Mouse (Mus musculus): ENCODE results near the gene Lactbl1. TPM values are rescaled to one million over a fixed set of nuclear protein-coding genes. Genes with fewer than 3 reads are reported as not detected.

The Lactbl1 gene
- polyA plus RNA-seq, 1 experiment from 2014 or later = not detected

GRCm38 (mm10) chr4:136680641-136681040 lies 58.2 kb downstream of the Lactbl1 start:
- Histone ChIP-seq H3K9ac (ENCODE audit: low read depth, low read length) (no peak overlapping the region), H3K4me1 (ENCODE audit: control insufficient read depth, insufficient read depth, low read length) (0 out of 2 replicates have a peak, but pooled peaks cover 5% of the 10 kb centered on the region), H3K4me3 (ENCODE audit: low read depth, low read length) (no peak overlapping the region), H3K36me3 (ENCODE audit: control insufficient read depth, insufficient read depth, low read length) (0 out of 2 replicates have a peak, but pooled peaks cover 5% of the 10 kb centered on the region), H3K27me3 (replicated peaks; ENCODE audit: control insufficient read depth, insufficient read depth, low read length) (no peaks in the 10 kb centered on the region), H3K4me2 (ENCODE audit: low read depth, low read length) (no peak overlapping the region), H3K9me3 (ENCODE audit: control insufficient read depth, low read length) (no peaks in the 10 kb centered on the region), H3K27ac (replicated peaks; ENCODE audit: low read depth, low read length) (peak overlapping the region; percentile 24; the same call in 1 of the 2 replicates)
- DNase-seq (ENCODE audit: low spot score) = peak; percentile 57
- 41% methylated on average over 14 of the region's 14 CpGs for WGBS
- peak; percentile 24; the same call in 1 of the 2 replicates for ATAC-seq (ENCODE audit: low read depth)

DNA sequence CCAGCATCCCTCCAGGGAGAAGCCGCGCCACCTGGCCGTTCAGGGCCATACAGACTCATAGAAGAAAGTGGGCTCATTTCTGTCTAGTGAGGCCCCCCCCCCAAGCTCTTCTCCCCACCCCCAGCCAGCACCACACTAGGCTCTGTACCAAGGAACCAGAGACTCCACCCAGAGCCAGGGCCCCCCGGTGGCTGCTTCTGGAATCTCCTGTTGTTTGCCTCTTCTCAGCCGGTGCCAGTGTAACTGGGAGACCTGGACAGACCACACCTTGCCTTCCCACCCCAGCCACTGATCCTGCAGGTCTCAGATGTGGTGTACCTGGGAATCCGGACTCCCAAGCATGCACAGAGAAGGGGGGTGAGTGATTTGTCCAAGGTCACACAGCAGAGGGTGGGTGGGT lies 62.1 kb downstream of the Lactbl1 start:
- Histone ChIP-seq H3K27me3 (replicated peaks; ENCODE audit: control insufficient read depth, insufficient read depth, low read length) (no peaks in the 10 kb centered on the region), H3K4me2 (ENCODE audit: low read depth, low read length) (no peak overlapping the region), H3K4me3 (ENCODE audit: low read depth, low read length) (no peak overlapping the region), H3K9me3 (ENCODE audit: control insufficient read depth, low read length) (no peaks in the 10 kb centered on the region), H3K27ac (replicated peaks; ENCODE audit: low read depth, low read length) (no peak overlapping the region), H3K4me1 (ENCODE audit: control insufficient read depth, insufficient read depth, low read length) (0 out of 2 replicates have a peak, but pooled peaks cover 6% of the 10 kb centered on the region), H3K9ac (ENCODE audit: low read depth, low read length) (no peak overlapping the region), H3K36me3 (ENCODE audit: control insufficient read depth, insufficient read depth, low read length) (0 out of 2 replicates have a peak, but pooled peaks cover 5% of the 10 kb centered on the region)
- ATAC-seq (ENCODE audit: low read depth) = no peak
- 78% methylated on average over 6 of the region's 6 CpGs for WGBS
- DNase-seq (ENCODE audit: low spot score) = no peak

DNA sequence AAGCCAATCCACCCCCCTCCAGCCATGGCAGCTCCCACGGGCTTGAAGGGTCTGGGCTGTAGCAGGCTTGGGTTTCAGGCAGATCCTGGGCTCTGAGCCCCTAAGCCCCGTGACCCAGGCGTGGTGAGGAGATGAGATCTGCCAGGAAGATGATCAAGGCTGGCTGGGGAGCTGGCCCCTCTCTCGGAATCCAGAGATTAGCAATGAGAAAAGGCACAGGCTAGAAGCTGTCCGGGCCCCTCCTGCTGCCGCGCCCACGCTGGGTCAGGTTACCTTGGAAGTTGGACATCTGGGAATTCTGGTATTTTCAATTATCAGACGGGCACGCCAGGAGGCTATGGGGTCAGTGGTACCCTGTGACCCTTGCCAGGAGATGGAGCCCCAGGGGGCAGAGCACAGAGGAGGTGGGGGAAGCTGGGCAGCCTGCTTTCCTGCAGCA lies 63.0 kb downstream of the Lactbl1 start:
- Histone ChIP-seq H3K36me3 (ENCODE audit: control insufficient read depth, insufficient read depth, low read length) (peaks cover 14% of the 10 kb centered on the region; the same call in 1 of the 2 replicates), H3K4me3 (ENCODE audit: low read depth, low read length) (no peak overlapping the region), H3K9me3 (ENCODE audit: control insufficient read depth, low read length) (no peaks in the 10 kb centered on the region), H3K9ac (ENCODE audit: low read depth, low read length) (no peak overlapping the region), H3K4me2 (ENCODE audit: low read depth, low read length) (no peak overlapping the region), H3K4me1 (ENCODE audit: control insufficient read depth, insufficient read depth, low read length) (0 out of 2 replicates have a peak, but pooled peaks cover 6% of the 10 kb centered on the region), H3K27ac (replicated peaks; ENCODE audit: low read depth, low read length) (no peak overlapping the region), H3K27me3 (replicated peaks; ENCODE audit: control insufficient read depth, insufficient read depth, low read length) (no peaks in the 10 kb centered on the region)
- ATAC-seq (ENCODE audit: low read depth) = peak; percentile 53
- peak; percentile 63 for DNase-seq (ENCODE audit: low spot score)
- WGBS = 21% methylated on average over 10 of the region's 10 CpGs

GRCm38 (mm10) chr4:136688113-136688512 lies 65.7 kb downstream of the Lactbl1 start:
- Histone ChIP-seq H3K4me1 (ENCODE audit: control insufficient read depth, insufficient read depth, low read length) (0 out of 2 replicates have a peak, but pooled peaks cover 6% of the 10 kb centered on the region), H3K9me3 (ENCODE audit: control insufficient read depth, low read length) (no peaks in the 10 kb centered on the region), H3K4me3 (ENCODE audit: low read depth, low read length) (no peak overlapping the region), H3K9ac (ENCODE audit: low read depth, low read length) (no peak overlapping the region), H3K27ac (replicated peaks; ENCODE audit: low read depth, low read length) (no peak overlapping the region), H3K4me2 (ENCODE audit: low read depth, low read length) (no peak overlapping the region), H3K27me3 (replicated peaks; ENCODE audit: control insufficient read depth, insufficient read depth, low read length) (no peaks in the 10 kb centered on the region), H3K36me3 (ENCODE audit: control insufficient read depth, insufficient read depth, low read length) (peaks cover 36% of the 10 kb centered on the region)
- ATAC-seq (ENCODE audit: low read depth) (no peak), DNase-seq (ENCODE audit: low spot score) (no peak)
- WGBS = 59% methylated on average over 4 of the region's 4 CpGs

Small RNA genes lying within 50 kb of the gene (microRNA-seq; reads per million reads assigned to microRNA genes)
- gene Gm22180 (ENCODE audit: borderline number of aligned reads) = not detected

Other genes starting within 250 kb of the Lactbl1 start
- gene Htr1d, start 199.1 kb upstream of the Lactbl1 start, polyA plus RNA-seq (2014; fragmentation: Nextera tagmentation; extraction: Ambion mirVana) = 1.2 and 1.4 TPM in 2 replicates
- 0.42 TPM in 2 replicates for gene 6030445D17Rik, start 160.4 kb upstream of the Lactbl1 start, polyA plus RNA-seq (2014; fragmentation: Nextera tagmentation; extraction: Ambion mirVana)
- 83.4 and 99.5 TPM in 2 replicates for gene Luzp1, start 152.9 kb upstream of the Lactbl1 start, polyA plus RNA-seq (2014; fragmentation: Nextera tagmentation; extraction: Ambion mirVana)
- gene Kdm1a, start 19.9 kb upstream of the Lactbl1 start, polyA plus RNA-seq (2014; fragmentation: Nextera tagmentation; extraction: Ambion mirVana) = 48.6 and 54.1 TPM in 2 replicates
- gene Tex46, start 12.2 kb upstream of the Lactbl1 start, polyA plus RNA-seq (2014; fragmentation: Nextera tagmentation; extraction: Ambion mirVana) = not detected in 2 replicates
- gene Ephb2, start 213.4 kb downstream of the Lactbl1 start, polyA plus RNA-seq (2014; fragmentation: Nextera tagmentation; extraction: Ambion mirVana) = 14.8 and 14.9 TPM in 2 replicates

All from embryonic facial prominence, embryonic 14.5 days (tissue).